Mouse (Mus musculus): ENCODE measurements around the gene Ccp110. TPM values are rescaled to one million over a fixed set of nuclear protein-coding genes. Genes with fewer than 3 reads are reported as not detected.
A peak's percentile ranks its signal among the peaks of the same experiment; 100 is the strongest.

Ccp110 gene
- total RNA-seq, 1 experiment from 2014 or later, result 30.7 TPM

- no peak for ATAC-seq (replicated peaks in 1 of 2; ENCODE audit: insufficient read depth in 1 of 2, low FRiP score in 2 of 2, low TSS enrichment in 1 of 2, low read depth in 1 of 2, poor library complexity in 2 of 2, severe bottlenecking in 2 of 2)
These were observed 1.6 kb upstream of the Ccp110 start for GRCm38 (mm10) chr7:118710776-118711175.

DNA sequence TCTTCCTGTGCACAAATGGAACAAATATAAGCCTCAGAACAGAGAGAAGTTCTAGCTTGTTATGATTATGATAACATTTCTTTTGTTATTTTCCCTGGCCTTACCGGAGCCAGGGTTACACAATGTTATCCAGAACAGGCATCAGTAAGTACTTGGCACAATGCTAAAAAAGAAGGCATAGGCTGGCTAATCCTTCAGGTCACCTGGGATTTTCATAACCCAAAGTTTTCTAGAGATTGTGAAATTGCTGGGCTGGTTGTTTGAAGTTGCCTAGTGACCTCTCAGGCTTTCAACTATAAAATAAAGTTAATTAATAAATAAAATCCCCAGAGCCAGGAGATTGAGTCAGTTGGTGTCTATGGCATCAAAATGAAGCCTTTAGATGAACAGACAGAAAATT, 2.5 kb downstream of the Ccp110 start:
- no peak for ATAC-seq (replicated peaks in 1 of 2; ENCODE audit: insufficient read depth in 1 of 2, low FRiP score in 2 of 2, low TSS enrichment in 1 of 2, low read depth in 1 of 2, poor library complexity in 2 of 2, severe bottlenecking in 2 of 2)

DNA sequence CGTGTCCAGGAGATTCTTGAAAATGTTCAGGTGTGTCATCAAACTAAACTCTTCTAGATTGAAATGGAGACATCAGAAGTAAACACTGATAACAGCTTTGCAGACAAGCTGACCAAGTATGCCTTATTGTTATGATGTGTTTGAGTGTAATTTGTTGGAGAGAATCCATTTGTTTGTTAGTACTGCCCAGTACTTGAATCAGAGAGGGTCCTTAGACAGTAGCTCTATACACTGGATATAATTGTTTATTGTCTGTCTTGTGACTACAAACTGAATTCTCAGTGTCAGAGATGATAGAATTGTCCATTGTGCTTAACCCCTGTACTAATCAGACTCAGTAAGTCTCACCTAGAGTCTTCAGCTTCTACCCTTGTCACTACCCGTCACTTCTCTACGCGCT, 5.7 kb downstream of the Ccp110 start:
- no peak for ATAC-seq (replicated peaks in 1 of 2; ENCODE audit: insufficient read depth in 1 of 2, low FRiP score in 2 of 2, low TSS enrichment in 1 of 2, low read depth in 1 of 2, poor library complexity in 2 of 2, severe bottlenecking in 2 of 2)

GRCm38 (mm10) chr7:118723927-118724326, 11.6 kb downstream of the Ccp110 start:
- no peak for ATAC-seq (replicated peaks in 1 of 2; ENCODE audit: insufficient read depth in 1 of 2, low FRiP score in 2 of 2, low TSS enrichment in 1 of 2, low read depth in 1 of 2, poor library complexity in 2 of 2, severe bottlenecking in 2 of 2)

DNA sequence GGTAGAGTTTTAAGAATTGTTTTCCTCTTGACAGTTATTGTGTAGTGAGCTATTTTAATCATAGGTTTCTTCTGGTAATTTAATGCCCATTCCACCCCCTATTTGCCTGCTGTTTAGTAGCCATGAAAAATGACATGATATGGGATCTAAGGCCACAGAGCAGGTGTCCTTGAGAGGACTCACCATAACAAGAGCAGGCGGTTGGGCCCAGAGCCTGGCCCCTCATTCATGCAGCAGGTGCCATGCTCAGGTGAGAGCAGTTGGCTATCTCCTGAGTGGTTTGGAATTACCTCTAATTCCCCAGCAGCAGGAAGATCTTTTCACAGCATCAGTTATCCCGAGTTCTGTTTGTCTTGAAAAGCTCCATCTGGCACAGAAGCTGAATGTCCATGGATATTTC, 13.1 kb downstream of the Ccp110 start:
- no peak for ATAC-seq (replicated peaks in 1 of 2; ENCODE audit: insufficient read depth in 1 of 2, low FRiP score in 2 of 2, low TSS enrichment in 1 of 2, low read depth in 1 of 2, poor library complexity in 2 of 2, severe bottlenecking in 2 of 2)

GRCm38 (mm10) chr7:118728846-118729587, 16.7 kb downstream of the Ccp110 start:
- ATAC-seq (replicated peaks in 1 of 2; ENCODE audit: insufficient read depth in 1 of 2, low FRiP score in 2 of 2, low TSS enrichment in 1 of 2, low read depth in 1 of 2, poor library complexity in 2 of 2, severe bottlenecking in 2 of 2), result no peak

DNA sequence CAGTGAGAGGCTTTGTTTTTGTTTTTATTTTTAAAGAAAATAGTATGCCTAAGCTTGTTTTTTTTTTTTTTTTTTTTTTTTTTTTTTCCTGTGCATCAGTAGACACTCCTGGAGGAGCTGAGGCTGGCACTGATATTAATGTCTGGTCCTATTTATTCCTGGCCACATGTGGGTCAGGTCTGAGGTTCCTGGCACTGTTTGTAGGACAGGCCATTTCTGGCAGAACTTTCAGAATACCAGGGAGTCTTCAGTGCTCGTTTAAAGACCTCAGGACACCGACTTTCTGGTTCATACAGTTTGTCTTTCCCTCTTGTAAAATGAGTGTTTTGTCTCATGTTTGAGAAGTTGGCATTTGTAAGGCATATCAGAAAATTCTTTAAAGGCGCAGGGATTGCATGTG, 19.4 kb downstream of the Ccp110 start:
- no peak for ATAC-seq (replicated peaks in 1 of 2; ENCODE audit: insufficient read depth in 1 of 2, low FRiP score in 2 of 2, low TSS enrichment in 1 of 2, low read depth in 1 of 2, poor library complexity in 2 of 2, severe bottlenecking in 2 of 2)

GRCm38 (mm10) chr7:118733225-118733624, 20.9 kb downstream of the Ccp110 start:
- ATAC-seq (replicated peaks in 1 of 2; ENCODE audit: insufficient read depth in 1 of 2, low FRiP score in 2 of 2, low TSS enrichment in 1 of 2, low read depth in 1 of 2, poor library complexity in 2 of 2, severe bottlenecking in 2 of 2), result no peak

GRCm38 (mm10) chr7:118738730-118739129, 26.4 kb downstream of the Ccp110 start:
- no peak for ATAC-seq (replicated peaks in 1 of 2; ENCODE audit: insufficient read depth in 1 of 2, low FRiP score in 2 of 2, low TSS enrichment in 1 of 2, low read depth in 1 of 2, poor library complexity in 2 of 2, severe bottlenecking in 2 of 2)

- ATAC-seq (replicated peaks in 1 of 2; ENCODE audit: insufficient read depth in 1 of 2, low FRiP score in 2 of 2, low TSS enrichment in 1 of 2, low read depth in 1 of 2, poor library complexity in 2 of 2, severe bottlenecking in 2 of 2), result peak; percentile 75 to 81
These were observed 27.7 kb downstream of the Ccp110 start, which contains the start of gene Vps35l for GRCm38 (mm10) chr7:118739975-118740531. Gene Vps35l, plus strand, starts transcription at chr7:118740226.

- peak; percentile 96 to 97 for ATAC-seq (replicated peaks in 1 of 2; ENCODE audit: insufficient read depth in 1 of 2, low FRiP score in 2 of 2, low TSS enrichment in 1 of 2, low read depth in 1 of 2, poor library complexity in 2 of 2, severe bottlenecking in 2 of 2)
These were observed 28.4 kb downstream of the Ccp110 start for GRCm38 (mm10) chr7:118740532-118741338.

GRCm38 (mm10) chr7:118742278-118742677, 29.9 kb downstream of the Ccp110 start:
- no peak for ATAC-seq (replicated peaks in 1 of 2; ENCODE audit: insufficient read depth in 1 of 2, low FRiP score in 2 of 2, low TSS enrichment in 1 of 2, low read depth in 1 of 2, poor library complexity in 2 of 2, severe bottlenecking in 2 of 2)

DNA sequence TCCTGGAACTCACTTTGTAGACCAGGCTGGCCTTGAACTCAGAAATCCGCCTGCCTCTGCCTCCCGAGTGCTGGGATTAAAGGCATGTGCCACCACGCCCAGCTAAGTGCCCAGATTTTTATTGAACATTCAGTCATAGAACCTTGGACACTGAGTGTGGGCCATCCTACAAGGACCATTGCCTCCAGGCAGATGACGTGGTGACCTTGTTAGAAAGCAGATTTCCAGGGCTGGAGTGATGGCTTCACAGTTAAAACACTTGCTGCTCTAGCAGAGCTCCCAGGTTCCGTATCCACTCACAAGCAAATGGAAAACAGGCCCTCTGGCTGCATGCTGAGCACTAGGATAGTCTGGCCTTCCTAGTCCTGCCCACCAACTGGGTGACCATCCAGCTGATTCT, 32.4 kb downstream of the Ccp110 start:
- ATAC-seq (replicated peaks in 1 of 2; ENCODE audit: insufficient read depth in 1 of 2, low FRiP score in 2 of 2, low TSS enrichment in 1 of 2, low read depth in 1 of 2, poor library complexity in 2 of 2, severe bottlenecking in 2 of 2), result no peak

DNA sequence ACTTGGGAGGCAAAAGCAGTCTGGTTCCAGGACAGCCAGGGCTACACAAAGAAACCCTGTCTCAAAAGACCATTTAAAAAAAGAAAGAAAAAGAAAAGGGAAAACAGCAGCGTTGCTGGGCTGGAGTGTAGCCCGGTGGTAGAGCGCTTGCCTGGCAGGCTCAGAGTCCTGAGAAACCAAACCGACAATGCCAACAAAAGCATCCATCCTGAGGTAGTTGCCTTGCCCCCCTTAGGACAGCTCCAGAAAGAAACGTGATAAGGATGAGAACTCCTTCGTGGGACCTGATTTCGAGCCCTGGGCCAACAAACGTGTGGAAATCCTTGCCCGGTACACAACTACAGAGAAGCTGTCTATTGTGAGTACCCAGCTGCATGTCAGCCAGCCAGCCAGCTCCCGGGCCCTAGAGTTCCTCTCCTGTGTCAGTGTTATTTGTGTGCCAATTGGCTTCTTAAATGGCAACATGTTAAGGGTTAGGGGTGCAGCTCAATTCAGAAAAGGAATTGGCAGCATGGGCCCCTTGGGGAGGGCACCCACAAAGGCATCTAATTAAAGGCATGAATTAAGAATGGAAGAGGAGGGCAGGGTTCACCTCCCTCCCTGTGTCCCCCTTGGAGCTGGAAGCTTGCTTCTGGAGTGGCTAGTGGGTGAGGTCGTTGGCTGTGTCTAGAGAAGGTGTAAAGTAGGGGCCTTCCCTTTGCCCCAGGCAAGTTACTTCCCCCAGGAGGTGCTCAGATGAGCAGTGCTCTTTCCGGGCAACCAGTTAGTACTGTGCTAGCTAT, 35.7 kb downstream of the Ccp110 start:
- no peak for ATAC-seq (replicated peaks in 1 of 2; ENCODE audit: insufficient read depth in 1 of 2, low FRiP score in 2 of 2, low TSS enrichment in 1 of 2, low read depth in 1 of 2, poor library complexity in 2 of 2, severe bottlenecking in 2 of 2)

DNA sequence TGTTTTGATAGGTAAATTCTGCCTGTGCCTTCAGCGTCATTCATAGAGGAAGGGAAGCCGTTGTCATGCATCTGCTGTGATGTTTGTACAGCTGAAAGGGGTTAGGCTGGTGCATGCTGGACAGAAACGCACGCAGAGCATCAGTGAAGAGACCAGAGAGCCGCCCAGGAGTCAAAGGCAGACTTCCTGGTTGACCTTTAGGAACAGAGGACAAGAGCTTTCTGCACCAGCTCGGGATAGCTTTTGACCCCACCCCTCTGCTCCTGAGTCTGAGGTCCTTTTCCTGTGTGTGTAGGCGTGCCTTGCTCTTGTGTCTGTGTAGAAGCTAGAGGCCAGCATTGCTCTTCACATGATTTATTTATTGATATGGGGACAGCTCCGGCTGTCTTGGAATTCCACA, 37.4 kb downstream of the Ccp110 start:
- ATAC-seq (replicated peaks in 1 of 2; ENCODE audit: insufficient read depth in 1 of 2, low FRiP score in 2 of 2, low TSS enrichment in 1 of 2, low read depth in 1 of 2, poor library complexity in 2 of 2, severe bottlenecking in 2 of 2), result no peak

GRCm38 (mm10) chr7:118751625-118752024, 39.3 kb downstream of the Ccp110 start:
- no peak for ATAC-seq (replicated peaks in 1 of 2; ENCODE audit: insufficient read depth in 1 of 2, low FRiP score in 2 of 2, low TSS enrichment in 1 of 2, low read depth in 1 of 2, poor library complexity in 2 of 2, severe bottlenecking in 2 of 2)

DNA sequence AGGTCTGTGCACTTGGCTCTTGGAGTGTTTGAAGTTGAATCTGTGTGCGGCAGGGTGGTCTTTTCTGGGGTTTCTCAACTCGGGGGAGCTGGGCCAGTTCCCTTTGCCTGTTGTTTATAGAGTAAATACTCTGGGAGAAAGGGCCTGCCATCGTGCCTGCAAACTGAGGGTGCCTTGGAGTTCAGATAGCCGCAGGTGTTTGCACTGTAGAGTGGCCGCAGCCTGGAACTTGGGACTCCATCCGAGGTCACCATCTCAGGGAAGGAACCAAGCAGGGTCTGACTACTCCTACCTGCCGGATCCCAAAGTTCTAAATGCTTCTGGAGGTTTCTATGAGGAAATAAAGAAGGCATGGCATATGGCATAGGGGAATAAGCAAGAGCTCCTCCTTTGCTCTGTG, 43.4 kb downstream of the Ccp110 start:
- ATAC-seq (replicated peaks in 1 of 2; ENCODE audit: insufficient read depth in 1 of 2, low FRiP score in 2 of 2, low TSS enrichment in 1 of 2, low read depth in 1 of 2, poor library complexity in 2 of 2, severe bottlenecking in 2 of 2), result no peak
